Mouse (Mus musculus) liver, embryonic 14 days (tissue): ENCODE measurements around the gene Ucp1. TPM values are rescaled to one million over a fixed set of nuclear protein-coding genes. Genes with fewer than 3 reads are reported as not detected.

Experiments
- polyA plus RNA-seq: library from polyadenylated mRNA; depleted of rRNA; stranded (reverse); fragments of >200 nt; gene quantifications from 2 replicates; pipeline ENCODE4 v1.2.3, GENCODE M21; 2012; rRNA removed

Gene Ucp1
- not detected in 2 replicates for polyA plus RNA-seq

GRCm38 (mm10) chr8:83290176-83290575 lies at the start of gene Ucp1:
Gene Ucp1, plus strand, starts transcription at chr8:83290352.

GRCm38 (mm10) chr8:83331899-83332697 lies 41.9 kb downstream of the Ucp1 start, which contains the start of gene Elmod2:
Gene Elmod2, minus strand, starts transcription at chr8:83332486.

Other genes with a start within 250 kb of the Ucp1 start
- 0.87 and 1.3 TPM in 2 replicates for gene Tbc1d9, start 125.0 kb upstream of the Ucp1 start, polyA plus RNA-seq
- 0.08 and 0.16 TPM in 2 replicates for gene Gm10645, start 124.2 kb upstream of the Ucp1 start, polyA plus RNA-seq
- gene Elmod2, start 42.1 kb downstream of the Ucp1 start, polyA plus RNA-seq = 3.2 and 3.7 TPM in 2 replicates
- gene Mgat4d, start 58.1 kb downstream of the Ucp1 start, polyA plus RNA-seq = not detected in 2 replicates
- gene Clgn, start 99.5 kb downstream of the Ucp1 start, polyA plus RNA-seq = 0.29 and 0.35 TPM in 2 replicates
- 41.9 and 50.5 TPM in 2 replicates for gene Scoc, start 168.0 kb downstream of the Ucp1 start, polyA plus RNA-seq
- not detected in 2 replicates for gene Olfr370, start 245.4 kb downstream of the Ucp1 start, polyA plus RNA-seq